Mouse (Mus musculus): ENCODE measurements around the gene Aspg. TPM values are rescaled to one million over a fixed set of nuclear protein-coding genes. Genes with fewer than 3 reads are reported as not detected.

Gene Aspg
- total RNA-seq, 4 experiments from 2014 or later = 0.22 to 19.3 (median 7.5) TPM

DNA sequence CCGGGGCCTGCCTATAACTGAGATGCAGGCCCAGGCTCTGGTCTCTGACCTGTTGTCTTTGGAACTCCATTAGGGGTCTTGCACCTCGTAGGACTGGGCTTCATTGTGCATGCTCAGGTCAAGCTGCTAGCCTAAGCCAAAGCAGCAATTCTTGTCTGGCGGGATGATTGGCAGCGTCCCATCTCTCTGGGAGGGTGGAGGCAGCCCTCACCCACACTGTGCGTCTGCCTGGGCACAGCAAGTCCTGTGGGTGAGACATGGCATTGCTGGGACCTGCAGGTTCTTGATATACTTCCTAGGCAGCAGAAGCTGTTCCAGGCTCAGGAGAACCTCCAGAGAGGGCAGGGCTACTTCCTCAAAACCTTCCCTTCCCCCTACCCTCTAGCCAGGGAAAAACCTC lies 10.5 kb downstream of the Aspg start:
- DNase-seq = no peak

DNA sequence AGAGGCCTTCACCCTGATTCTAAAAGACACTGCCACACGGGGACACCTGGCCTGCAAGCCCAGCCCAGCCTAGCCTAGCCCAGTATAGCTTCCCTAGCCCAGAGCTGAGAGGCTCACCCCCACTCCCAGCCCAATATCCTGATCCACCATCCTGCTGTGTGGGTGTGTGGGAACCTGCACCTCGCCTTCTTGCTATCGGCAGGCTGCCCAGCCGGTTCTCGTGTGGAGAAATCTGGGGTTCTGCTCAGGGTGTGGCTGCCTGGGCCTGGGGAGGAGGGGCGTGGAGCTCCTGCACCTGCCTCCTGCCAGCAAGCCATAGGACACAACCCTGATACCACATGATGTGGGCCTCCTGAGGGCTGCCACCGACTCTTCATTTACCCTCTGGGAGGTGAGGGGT lies 11.2 kb downstream of the Aspg start:
- no peak for DNase-seq

DNA sequence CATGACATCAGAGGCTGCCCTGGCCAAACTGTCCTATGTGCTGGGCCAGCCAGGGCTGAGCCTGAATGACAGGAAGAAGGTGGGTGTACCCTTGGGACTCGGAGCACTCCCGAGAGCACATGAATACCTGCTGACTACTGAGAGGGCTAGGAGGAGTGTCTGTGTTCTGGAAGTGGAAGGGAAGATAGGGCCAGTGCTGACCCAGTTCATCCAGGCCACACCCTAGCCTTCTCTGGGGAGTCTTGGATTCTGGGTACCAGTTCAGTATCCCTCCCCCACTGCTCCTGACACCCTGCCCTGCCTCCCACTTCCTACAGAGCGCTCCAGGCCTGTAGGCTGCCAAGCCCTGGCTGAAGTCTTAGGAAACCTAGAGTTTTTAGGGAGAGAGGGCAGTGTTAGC lies 14.7 kb downstream of the Aspg start:
- no peak for DNase-seq

DNA sequence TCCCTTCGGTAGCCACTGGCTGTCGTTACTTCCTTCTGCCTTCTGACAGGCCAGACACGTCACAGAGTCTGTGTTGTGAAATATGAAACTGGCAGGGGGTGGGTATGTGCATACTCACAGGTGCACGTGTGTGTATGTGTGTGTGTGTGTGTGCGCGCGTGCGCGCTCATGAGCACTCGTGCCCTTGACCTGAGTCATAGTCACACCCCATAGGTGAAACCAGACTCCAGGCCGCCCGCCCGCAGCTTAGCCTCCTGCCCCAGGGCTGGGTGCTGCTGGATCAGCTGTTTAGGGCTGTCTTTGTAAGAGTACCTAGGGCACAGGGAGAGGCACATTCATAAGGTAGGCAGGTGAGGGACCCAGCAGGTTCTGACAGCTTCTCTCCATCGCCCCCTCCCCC lies 19.4 kb downstream of the Aspg start:
- no peak for DNase-seq

DNA sequence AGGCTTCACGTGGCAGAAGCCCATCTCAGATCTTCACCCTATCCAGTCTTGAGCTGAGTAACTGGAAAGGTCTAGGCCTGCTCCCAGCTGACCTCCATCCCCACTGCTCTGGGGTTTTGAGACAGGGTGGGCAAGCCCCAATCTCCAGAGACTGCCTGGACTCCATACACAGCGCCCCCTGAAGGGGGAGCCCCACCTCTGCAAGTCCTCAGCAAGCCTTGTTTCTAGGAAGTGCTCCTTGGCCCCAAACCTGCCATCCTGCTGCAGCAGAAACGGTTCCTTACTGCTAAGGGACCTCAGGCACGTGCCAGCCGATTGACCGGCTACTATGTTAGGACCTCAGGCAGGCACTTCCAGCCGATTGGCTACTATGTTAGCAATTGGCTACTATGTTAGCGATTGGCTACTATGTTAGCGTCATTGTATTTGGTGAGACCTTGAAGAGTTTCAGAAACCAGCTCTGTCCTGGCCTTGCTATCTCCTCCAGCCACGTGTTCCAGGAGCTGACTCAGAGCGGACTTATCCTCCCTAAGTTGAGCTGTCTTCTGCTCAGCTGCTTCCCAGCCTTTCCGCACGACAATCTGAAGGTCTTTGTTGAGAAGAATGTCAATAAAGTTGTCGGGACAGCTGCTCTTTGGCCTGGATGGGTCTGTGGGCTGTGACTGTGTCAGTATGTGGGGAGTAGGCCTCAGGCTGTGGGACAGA lies 20.6 kb downstream of the Aspg start:
- DNase-seq = peak; percentile 75

DNA sequence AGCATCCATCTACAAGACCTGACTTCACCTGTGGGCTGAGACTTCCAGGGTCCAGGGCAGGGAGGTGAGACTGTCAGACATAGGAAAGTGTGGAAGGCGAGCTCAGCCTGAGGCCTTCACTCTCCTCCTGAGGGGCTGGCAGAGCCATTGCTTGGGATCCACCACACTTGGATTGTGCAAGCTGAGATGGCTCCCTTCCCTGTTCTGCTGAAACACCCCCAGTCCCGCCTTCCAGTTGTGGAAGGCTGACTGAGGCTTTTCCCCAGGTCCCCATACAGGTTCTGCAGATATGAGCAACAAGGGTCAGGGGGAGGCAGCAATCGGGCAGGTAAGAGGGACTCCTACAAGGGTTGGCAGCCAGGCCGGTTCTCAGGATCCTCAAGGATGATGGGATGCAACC lies 22.0 kb downstream of the Aspg start:
- DNase-seq = no peak

DNA sequence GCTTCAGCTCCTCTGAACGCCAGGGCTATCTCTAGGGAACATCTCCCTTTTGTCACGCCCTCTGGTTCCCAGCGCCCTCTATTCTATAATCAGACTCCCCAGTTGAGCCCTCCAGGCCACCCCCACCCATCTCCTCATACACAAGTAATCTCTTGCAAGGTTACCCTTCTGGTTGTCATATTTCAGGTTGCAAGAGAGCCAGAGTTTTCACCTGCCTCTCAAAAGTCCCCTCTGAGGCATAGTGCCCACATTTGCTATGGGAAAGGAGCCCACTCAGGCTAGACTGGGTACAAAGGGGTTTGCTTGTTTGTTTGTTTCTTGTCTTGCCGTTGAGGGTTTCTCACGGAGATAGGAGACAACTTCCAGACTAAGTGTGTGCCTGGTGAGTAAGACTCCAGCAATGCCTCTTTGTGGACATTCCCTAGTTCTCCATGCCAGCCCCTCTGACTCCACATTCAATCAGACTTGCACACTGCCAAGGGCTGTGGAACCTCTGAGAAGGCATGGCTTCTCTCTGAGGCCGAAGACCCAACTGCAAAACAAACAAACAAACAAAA lies 22.9 kb downstream of the Aspg start:
- DNase-seq = no peak

DNA sequence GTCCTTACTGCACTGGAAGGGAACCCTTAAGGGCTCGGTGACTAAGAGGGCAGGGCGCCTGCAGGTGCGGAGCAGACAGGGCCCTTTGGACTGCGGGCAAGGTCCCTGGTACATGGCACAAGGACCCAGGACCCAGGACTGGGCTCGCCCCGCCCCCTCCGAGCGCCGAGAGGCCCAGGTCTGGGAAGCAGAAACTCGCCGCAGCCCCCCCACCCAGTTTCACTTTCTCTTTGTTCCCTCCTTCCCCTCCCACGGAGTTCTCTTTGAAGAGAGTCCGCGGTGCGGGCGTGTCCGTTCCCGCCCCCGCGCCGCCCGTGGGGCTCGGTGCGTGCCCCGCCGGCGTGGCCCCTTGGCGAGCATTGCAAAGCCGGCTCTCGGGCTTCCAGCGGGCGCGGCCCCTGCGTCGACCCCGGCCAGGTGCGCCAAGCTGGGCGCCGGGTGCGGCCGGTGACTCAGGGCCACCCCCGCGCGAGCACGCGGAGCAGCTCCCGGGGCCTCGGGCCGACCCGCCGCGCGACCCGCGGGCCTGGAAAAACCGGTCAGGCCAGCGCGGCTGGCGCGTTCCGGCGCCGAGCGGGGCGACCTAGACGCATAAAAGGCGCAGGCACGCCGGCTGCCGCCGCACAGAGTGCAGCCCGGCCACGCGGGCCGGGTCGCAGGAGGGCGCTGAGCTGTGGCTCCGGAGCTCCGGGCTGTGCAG lies 23.8 kb downstream of the Aspg start:
- DNase-seq = no peak

DNA sequence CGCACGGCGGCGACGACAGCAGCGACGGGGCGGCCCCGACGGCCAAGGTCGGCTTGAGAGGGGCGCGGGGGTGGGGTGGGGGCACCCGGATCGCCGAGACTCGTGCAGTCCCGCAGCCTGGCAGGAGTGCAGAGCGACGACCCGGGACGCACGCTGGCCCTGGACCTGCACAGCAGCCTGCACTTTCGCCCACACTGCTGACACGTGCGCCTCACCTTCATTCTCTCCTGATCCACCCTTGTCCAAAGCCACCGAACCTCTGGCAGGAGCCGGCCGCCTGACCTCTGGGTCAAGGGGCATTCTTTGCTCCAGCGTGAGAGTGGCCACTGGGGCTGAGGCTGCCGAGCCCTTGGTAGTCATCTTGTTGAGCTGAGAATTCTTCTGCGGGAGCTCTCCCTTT lies 24.5 kb downstream of the Aspg start:
- no peak for DNase-seq

DNA sequence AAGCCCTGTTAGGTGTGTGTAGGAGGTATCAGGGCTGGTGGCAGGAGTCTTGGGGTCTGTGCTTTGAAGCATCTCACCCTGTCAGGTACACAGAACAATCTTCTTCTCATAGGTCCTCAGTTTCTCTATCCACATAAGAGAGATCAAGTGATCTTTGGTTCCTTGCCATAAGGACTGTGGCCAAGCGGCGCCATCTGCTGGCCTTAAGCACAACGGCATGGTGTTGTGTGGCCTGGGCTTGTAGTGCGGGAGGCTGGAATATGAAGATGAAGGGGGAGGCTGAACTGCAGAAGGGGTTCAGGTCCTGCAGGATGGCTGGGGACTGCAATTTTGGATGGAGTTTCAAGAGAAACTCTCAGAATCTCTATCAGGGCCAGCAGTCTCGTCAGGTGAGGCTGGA lies 33.8 kb downstream of the Aspg start:
- no peak for DNase-seq

DNA sequence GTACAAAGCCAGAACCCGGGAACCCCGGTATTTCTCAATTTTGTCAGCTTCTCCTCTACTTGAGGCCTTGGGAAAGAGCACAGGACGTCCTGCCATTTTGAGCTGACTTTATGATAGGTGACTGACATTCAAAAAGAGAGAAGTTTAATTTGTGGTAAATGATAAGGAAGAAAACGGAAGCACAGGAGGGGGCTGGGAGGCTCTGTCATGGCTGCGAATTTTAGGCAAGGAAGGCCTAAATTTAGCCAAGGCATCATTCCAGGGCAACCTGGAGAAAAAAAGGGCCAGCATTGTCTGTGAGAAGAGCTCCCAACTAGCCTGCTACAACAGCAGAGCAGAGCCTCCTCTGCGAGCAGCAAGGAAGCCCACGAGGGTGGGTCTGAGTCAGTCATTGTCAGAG lies 34.3 kb downstream of the Aspg start:
- DNase-seq = no peak

DNA sequence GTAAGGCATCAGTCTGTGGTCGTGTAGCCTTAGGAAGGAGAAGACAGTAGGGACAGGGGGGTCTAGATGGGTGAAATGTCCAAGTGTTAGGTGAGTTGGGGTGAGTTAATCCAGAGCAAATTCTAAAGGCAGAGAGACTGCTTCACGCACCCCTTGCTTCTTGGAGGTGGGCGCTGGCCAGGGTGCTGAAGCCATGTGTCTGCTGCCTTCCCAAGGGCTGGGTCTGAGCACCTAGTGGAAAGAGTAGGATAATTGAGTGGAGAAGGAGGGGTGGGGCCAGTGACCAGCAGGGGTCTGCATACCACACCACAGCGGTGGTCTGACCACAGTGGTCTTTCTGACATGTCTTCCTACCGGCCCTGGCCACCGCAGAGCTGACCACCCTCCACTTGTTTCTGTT lies 34.8 kb downstream of the Aspg start:
- DNase-seq = no peak

DNA sequence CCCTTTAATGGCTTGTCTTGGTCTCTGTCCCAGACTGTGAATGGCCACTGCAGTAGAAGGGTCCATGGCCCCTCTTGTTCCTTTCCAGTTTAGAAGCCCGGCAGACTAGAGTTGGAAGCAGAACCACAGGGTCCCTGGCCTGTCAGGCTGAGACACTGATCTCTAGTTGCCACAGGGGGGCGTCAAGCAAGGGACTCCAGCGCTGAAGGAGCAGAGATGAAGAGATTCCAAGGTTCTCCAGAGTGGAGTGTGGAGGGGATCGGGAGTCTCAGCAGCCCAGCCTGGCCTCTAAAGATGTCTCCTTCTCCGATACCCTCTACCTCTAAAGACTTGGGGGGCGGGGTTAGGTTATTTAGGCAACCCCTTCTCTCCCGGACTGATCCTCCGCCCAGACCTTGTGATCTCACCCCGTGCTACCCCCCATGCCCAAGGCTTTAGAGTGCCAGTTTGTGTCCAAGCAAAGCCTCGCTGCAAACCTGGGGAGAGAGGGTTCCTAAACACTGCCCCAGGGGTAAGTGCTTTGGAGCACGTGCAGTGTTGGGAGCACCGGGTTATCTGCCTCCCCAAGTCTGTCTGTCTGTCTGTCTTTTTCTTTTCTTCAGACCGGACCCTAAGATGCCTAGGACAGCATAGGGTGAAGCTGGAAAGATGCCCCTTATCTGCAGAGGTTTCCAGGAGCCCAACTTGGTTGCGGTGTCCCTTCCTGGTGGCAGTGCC lies 36.8 kb downstream of the Aspg start:
- no peak for DNase-seq

DNA sequence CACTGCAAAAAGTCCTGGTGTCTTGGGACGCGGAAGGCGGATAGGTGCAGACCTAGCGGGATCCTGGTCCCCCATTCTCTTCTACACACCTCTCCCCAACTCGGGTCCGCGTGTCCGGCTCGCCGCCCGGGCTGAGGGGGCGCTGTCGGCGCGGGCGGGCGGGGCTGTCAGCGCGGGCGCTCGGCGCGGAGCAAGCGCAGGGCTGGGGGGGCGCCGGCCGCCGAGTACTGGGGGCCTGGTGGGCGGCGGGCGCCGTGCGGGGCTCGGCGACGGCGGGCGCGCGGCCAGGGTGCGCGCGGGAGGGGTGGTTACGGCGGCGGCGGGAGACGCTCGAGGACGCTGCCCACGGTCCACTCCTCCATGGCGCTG lies 37.3 kb downstream of the Aspg start:
- DNase-seq = no peak

DNA sequence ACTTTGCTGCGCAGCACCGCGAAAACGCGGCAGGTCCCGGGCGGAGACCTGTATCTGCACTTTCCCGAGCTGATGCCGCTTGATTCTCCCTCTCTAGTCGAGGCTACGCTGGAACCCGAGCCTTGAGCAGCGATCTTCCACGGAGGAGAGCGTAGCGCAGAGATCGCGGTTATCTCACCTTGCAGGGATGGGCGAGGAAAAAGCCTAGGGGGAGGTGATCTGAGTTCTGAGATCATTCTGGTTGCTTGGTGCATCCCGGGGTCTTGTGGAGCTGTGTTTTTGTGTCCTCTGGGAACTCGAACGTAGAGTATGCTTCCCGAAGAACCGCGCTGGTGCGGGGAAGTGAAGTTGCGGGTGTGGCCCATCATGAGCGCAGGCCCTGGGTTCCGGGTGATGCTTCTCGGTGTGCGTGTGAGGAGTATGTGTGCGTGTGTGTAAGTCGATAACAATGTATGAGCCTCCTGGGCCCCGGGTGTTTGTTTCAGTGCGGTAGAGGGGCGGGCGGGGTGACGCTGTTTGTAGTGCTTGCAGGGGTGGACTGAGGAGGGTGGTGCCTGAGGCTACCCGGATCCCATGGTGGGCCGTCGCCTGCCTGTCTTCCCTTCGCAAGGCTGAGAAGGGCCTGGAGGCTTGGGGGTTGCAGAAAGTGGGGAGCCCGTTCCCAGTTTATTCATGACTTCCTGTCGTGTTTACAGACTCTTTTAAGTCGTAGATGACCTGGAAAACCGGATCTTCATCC lies 38.1 kb downstream of the Aspg start:
- DNase-seq = no peak

DNA sequence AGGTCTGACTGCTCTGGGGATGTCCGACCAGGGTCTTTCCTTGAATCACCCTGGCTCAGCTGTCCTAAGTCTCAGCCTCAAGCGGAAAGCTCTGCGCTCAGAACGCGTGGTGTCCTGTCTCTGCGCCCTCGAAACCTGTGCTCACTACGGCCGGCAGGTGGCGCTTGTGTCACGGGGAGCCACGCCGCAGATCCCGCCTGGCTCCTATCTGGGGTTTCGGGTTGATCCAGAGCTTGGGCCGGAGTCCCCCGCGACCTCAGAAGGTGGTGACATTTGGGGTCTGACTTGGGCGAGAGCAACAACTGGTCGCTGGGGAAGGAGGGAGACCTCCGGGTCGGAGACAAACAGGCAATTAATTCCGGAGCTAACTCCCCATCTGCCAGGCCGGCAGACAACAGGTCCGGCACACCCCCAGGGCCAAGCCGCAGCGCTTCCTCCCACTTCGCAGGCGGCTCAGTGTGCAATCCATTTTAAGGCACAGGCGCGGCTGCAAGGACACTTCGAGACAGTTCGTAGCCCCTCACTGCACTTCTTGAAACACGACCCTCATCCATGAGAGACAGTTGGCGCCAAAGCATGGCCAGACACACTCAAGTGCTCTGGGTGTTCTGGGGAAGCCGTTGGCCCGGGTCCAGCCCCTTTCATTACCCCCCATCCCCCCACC lies 38.9 kb downstream of the Aspg start:
- DNase-seq = peak; percentile 71

DNA sequence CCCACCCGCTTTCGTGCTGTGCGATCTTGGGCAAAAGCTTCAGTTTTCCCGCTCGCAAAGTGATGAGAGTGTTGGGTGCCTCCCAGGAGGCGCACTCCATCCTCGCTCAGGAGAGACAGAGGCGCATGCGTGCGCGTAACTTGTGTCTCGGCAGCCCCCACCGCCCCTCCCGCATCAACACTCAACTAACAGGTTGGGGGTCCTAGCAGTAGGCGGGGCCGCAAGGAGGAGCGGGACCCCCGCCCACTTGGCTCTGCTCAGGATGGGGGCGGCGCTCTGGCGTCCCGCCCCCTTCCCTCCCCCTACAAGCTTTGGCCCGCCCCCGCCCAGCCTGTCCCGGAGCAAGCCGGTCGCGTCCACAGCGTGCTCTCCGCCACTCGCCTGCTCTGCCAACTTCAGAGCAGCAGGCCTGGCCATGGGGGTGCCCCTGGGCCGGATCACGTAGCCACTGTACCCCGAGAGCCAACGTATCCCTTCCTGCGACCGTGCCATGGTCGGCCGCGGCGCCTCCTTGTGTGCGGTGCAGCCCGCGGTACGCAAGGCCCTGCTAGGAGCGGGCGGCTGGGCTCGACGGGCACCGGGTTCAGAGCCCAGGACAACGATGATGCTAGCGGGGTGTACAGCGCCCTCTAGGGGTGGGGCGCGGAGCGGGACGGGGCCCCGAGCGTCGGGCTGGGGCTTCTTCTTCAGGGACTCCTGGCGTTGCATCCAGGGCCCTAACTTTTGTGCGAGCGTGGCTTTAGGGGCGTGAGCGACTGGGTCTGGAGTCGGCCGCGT lies 39.6 kb downstream of the Aspg start, which contains the start of gene Kif26a:
TSS of gene Kif26a (plus strand) at position 334 of the 777 bp plus-strand sequence.
- no peak for DNase-seq

DNA sequence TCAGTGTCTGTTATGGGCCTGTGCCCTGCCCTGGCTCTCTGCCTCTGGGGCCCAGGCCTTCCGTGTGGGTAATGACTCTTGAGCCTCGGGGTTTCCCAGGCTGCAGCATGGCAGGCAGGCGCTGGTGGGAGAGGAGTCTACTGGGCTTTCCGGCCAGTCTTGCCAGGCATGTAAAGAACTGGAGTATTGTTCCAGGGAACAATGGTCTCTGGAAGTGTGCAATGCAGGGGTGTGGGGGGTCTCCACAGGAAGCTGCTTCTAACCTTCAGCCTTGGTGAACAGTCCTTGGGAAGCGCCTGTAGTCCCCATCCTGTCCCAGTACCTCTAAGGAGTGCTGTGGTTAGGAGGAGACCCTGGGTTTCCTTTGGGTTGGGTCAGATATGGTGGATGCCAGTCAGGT lies 40.9 kb downstream of the Aspg start:
- DNase-seq = no peak

DNA sequence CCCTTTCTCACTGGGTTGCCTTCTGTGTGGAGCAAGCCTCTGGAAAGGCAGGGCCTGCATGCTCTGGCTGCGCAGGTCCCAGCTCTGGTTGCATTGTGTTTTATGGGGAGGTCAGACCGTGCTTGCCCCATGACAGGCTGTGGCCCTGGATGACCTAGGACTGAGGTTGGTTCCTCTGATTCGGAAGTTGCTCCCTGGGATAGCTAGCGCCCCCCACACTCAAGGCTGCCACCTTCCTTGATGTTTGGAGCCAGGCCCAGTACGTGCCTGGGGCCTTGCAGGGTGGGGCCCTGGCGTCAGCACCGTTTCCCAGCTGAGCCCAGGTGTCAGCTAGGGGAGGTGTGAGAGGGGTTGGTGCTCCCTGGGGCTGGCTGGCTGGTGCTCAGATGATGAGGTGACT lies 43.5 kb downstream of the Aspg start:
- DNase-seq = no peak

DNA sequence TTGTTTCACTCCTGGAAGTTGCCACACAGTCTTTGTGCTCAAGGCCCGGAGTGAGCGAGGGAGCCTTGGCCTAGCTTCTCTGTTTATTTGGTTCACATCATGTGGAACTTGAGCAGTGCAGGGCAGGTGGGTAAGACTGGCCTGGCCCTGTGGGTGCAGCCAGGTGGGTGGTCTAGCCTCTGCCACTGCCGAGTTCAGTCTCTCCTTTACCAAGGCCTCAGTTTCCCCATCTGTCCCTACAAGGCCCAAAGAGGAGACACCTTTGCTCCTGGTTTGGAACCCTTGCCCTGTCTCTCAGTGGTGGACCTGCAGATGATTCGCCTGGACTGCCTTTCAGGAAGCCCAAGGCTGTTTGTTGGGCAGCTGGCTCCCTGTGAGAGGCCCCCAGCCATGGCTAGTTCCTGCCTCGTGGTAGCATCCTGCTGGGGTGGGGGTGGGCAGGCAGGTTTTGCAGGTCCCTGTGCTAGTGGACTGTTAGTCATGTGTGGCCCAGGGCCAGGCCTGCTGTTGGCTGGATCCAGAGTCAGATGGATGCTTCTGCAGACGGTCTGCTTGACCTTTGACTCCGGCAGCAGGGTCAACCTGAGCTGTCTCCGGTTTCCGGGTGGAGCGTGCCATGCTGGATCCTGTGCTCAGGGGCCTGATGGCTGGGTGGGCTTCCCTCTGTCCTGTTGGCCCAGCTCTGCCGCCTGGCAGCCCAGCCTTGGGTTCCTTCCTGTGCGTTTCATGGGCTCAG lies 44.9 kb downstream of the Aspg start:
- DNase-seq = peak; percentile 78

DNA sequence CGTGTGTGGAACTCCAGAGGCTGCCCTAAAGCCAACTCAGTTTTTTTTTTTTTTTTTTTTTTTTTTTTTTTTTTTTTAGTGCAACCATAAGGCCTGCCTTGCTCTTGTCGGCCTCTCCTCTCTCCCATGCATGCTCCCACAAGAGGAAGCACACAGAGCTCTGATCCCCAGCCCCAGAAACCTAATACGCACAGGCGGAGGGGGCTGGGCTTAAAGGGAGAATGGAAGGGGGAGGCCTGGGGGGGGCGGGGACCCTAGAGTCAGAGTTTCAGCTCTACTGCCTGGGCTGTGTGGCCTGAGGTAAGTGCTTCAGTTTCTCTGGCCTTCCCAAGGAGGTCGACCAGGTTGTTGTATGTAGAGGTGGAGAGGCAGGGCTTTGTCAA lies 45.5 kb downstream of the Aspg start:
- DNase-seq = no peak

Measured in adrenal gland, adult 8-10 months (tissue).